Mouse (Mus musculus) liver, adult 2 months (tissue): ENCODE results near the gene Klhl11.

Source experiments
- CTCF ChIP-seq: fragments of 200-500 bp; IDR thresholded peaks from 2 replicates; pipeline ENCODE4 v1.5.1; 2011; ENCODE audit warnings: low read depth, low read length, control low read depth
- POLR2A ChIP-seq: fragments of 200-500 bp; IDR thresholded peaks from 2 replicates; pipeline ENCODE4 v1.6.1; 2011; ENCODE audit warnings: low read length, control low read depth; ENCODE audit not compliant: insufficient read depth; ENCODE audit errors: extremely low read depth

DNA sequence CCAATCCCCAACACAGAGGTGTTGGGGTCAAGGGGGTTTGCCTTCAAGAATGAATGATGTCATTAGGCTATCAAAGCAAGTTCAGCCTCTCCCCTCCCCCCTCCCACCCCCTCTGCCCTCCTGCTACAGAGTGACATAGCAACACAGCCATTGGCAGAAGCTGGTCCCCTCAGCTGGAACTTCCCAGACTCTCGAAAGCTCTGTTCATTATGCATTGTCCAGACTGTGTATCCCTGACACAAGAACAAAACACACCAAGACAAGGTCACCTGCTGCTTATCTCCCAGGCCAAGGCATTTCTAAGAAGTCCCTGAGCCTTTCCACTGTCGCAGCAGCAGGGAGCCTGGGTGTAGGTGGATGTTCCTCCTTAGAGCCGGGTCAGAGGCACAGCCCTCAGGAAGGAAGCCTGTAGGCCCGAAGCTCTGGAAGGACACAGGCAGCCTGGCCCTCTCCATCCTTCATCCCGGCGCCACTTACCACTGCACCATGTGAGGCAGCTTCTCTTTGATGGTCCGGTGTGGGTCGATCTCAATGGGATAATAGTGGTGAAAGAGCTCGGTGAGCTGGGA, 36.8 kb downstream of the Klhl11 start:
- no peak for TF ChIP-seq CTCF
- no peak for TF ChIP-seq POLR2A
